Comparison of ENCODE assay signal across 8 mouse cellular contexts in genomic region chr3:22075517-22075886, GRCm38 (mm10). TPM values are rescaled to one million over a fixed set of nuclear protein-coding genes. Genes with fewer than 3 reads are reported as not detected.
DNase-seq lines count a peak whose midpoint lies in the region; ATAC-seq and TF ChIP-seq lines count a peak whose summit lies in the region.

No protein-coding gene starts in this region.

- peak overlapping the region; percentile 96 for H3K4me2 ChIP-seq in intestine, postnatal 0 days (replicated peaks; ENCODE audit: low read depth)
- H3K4me2 ChIP-seq in neural tube, embryonic 13.5 days: peak overlapping the region; percentile 72

- no peak for TF ChIP-seq POLR2A in cerebellum, adult 2 months (IDR thresholded peaks at IDR 0.05; ENCODE audit: borderline replicate concordance, insufficient read depth, low read length)
- TF ChIP-seq POLR2A in testis, adult 2 months (IDR thresholded peaks at IDR 0.05; ENCODE audit: control insufficient read depth, low read depth, low read length): no peak

- ATAC-seq in intestine, postnatal 0 days: no peak
- no peak for ATAC-seq in neural tube, embryonic 13.5 days (ENCODE audit: low read depth)

- peak overlapping the region; percentile 70 for H3K4me3 ChIP-seq in cerebellum, adult 2 months (replicated peaks; ENCODE audit: insufficient read depth, low read depth, low read length)
- peak overlapping the region; percentile 86 for H3K4me3 ChIP-seq in testis, adult 2 months (ENCODE audit: control insufficient read depth, low read depth, low read length)
- H3K4me3 ChIP-seq in intestine, postnatal 0 days (ENCODE audit: low read depth, low read length): peak overlapping the region; percentile 99
- peak overlapping the region; percentile 92 for H3K4me3 ChIP-seq in neural tube, embryonic 13.5 days

- H3K27ac ChIP-seq in cerebellum, adult 2 months (ENCODE audit: insufficient read depth, low read length): peak overlapping the region; percentile 84
- H3K27ac ChIP-seq in testis, adult 2 months (ENCODE audit: control insufficient read depth, insufficient read depth, low read depth, low read length): peak overlapping the region; percentile 90
- H3K27ac ChIP-seq in intestine, postnatal 0 days (ENCODE audit: low read depth, low read length): peak overlapping the region; percentile 98; the same call in 1 of the 2 replicates
- peak overlapping the region; percentile 100 for H3K27ac ChIP-seq in neural tube, embryonic 13.5 days (replicated peaks)

- under 1% methylated on average over 28 of the region's 28 CpGs for WGBS in cerebellum, adult 2 months
- WGBS in intestine, postnatal 0 days: under 1% methylated on average over 28 of the region's 28 CpGs
- WGBS in neural tube, embryonic 13.5 days: under 1% methylated on average over 28 of the region's 28 CpGs

- H3K9me3 ChIP-seq in intestine, postnatal 0 days (ENCODE audit: control insufficient read depth): no peaks in the 10 kb centered on the region
- H3K9me3 ChIP-seq in neural tube, embryonic 13.5 days: no peaks in the 10 kb centered on the region

- peak overlapping the region; percentile 97 for H3K9ac ChIP-seq in intestine, postnatal 0 days (ENCODE audit: low read depth, low read length)
- peak overlapping the region; percentile 96 for H3K9ac ChIP-seq in neural tube, embryonic 13.5 days

- TF ChIP-seq CTCF in cerebellum, adult 2 months (IDR thresholded peaks at IDR 0.05; ENCODE audit: borderline replicate concordance, insufficient read depth, low read depth, low read length): no peak
- TF ChIP-seq CTCF in testis, adult 2 months (IDR thresholded peaks at IDR 0.05; ENCODE audit: control insufficient read depth, insufficient read depth, insufficient replicate concordance, low read depth, low read length): no peak
- TF ChIP-seq CTCF in intestine, postnatal 0 days (IDR thresholded peaks at IDR 0.05; ENCODE audit: low read depth): no peak

- H3K4me1 ChIP-seq in cerebellum, adult 2 months (ENCODE audit: control insufficient read depth, insufficient read depth, low read length): peaks cover 8% of the 10 kb centered on the region; the same call in 1 of the 2 replicates
- H3K4me1 ChIP-seq in testis, adult 2 months (ENCODE audit: control insufficient read depth, insufficient read depth, low read length): peaks cover 14% of the 10 kb centered on the region
- H3K4me1 ChIP-seq in intestine, postnatal 0 days (replicated peaks; ENCODE audit: control insufficient read depth, insufficient read depth, low read length): no peaks in the 10 kb centered on the region
- peaks cover 44% of the 10 kb centered on the region for H3K4me1 ChIP-seq in neural tube, embryonic 13.5 days (replicated peaks)

- DNase-seq in cerebellum, adult 2 months: no peak
- no peak for DNase-seq in cerebellum, adult 9-11 months
- DNase-seq in testis, postnatal 10 days (ENCODE audit: low spot score): no peak
- DNase-seq in right cerebral cortex, adult 18-20 months: no peak
- no peak for DNase-seq in layer of hippocampus, postnatal 25 days (ENCODE audit: extremely low spot score in 1 of 2, low spot score in 1 of 2)

- H3K27me3 ChIP-seq in cerebellum, adult 2 months (ENCODE audit: control insufficient read depth, insufficient read depth, low read length): no peaks in the 10 kb centered on the region
- no peaks in the 10 kb centered on the region for H3K27me3 ChIP-seq in testis, adult 2 months (ENCODE audit: control insufficient read depth, insufficient read depth, low read length)
- no peaks in the 10 kb centered on the region for H3K27me3 ChIP-seq in intestine, postnatal 0 days (replicated peaks; ENCODE audit: control insufficient read depth, insufficient read depth, low read length)
- H3K27me3 ChIP-seq in neural tube, embryonic 13.5 days: no peaks in the 10 kb centered on the region

- H3K36me3 ChIP-seq in testis, adult 2 months (ENCODE audit: control insufficient read depth, insufficient read depth, low read length): peaks cover 2% of the 10 kb centered on the region; the same call in 1 of the 2 replicates
- no peaks in the 10 kb centered on the region; the same call in 1 of the 2 replicates for H3K36me3 ChIP-seq in intestine, postnatal 0 days (ENCODE audit: control insufficient read depth, insufficient read depth)
- H3K36me3 ChIP-seq in neural tube, embryonic 13.5 days: no peaks in the 10 kb centered on the region

RNA-seq across cellular contexts. Expression of gene Tbl1xr1, which starts 0.9 kb away (rescaled TPM):
- 40.0 and 43.6 TPM in 2 replicates for polyA plus RNA-seq in cerebellum, adult 2 months (2012; rRNA removed)
- 43.0 and 45.8 TPM in 2 replicates for polyA plus RNA-seq in testis, adult 2 months (2012; rRNA removed)
- polyA plus RNA-seq in intestine, postnatal 0 days (2015; fragmentation: Nextera tagmentation; extraction: Ambion mirVana): 5.6 and 9.2 TPM in 2 replicates
- polyA plus RNA-seq in neural tube, embryonic 13.5 days (2015; fragmentation: Nextera tagmentation; extraction: Ambion mirVana): 20.7 and 20.8 TPM in 2 replicates
- total RNA-seq in layer of hippocampus, postnatal 25 days (2021): 100 to 1,000 TPM; 135 to 151 TPM
